Mouse (Mus musculus) gastrocnemius, adult 8-10 months (tissue): Measurements from ENCODE around the gene Vamp1. TPM values are rescaled to one million over a fixed set of nuclear protein-coding genes. Genes with fewer than 3 reads are reported as not detected.
A peak's percentile ranks its signal among the peaks of the same experiment; 100 is the strongest.
"Not testable (repeated sequence)": the region's sequence is repeated elsewhere in the genome, so short reads cannot be mapped to it uniquely, and the experiment has no call there.

Experiments used
- DNase-seq, 2 experiments: peaks; one replicate each; pipeline ENCODE4 v3.0.0; 2022; ENCODE audit warnings: low spot score in 2 of 2
- total RNA-seq, 4 experiments: library from RNA; stranded (reverse); gene quantifications; 2 replicates each; pipeline ENCODE4 v1.2.4; 2022

Vamp1 gene
- total RNA-seq, 4 experiments from 2014 or later: 15.1 to 16.8 (median 15.5) TPM

DNA sequence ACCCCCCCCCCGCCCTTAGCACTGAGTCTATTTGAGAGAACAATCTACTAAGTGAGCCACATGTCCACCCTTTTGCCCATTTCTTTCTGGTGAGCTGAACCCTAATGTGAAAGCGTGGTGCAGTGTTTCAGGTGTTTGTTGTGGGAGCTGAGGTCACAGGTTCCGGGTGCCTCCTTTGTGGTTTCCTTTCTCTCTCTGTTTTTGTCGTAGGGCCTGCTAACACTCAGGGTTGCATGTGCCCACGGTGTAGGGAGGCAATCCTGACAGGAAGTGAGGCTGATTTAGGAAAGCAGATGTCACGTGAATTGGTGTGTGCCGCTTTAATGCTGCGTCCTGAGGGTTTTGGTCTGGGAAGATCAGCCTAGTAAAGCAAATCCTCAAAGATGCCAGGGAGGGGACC, 26.2 kb downstream of the Vamp1 start:
- no peak for DNase-seq

DNA sequence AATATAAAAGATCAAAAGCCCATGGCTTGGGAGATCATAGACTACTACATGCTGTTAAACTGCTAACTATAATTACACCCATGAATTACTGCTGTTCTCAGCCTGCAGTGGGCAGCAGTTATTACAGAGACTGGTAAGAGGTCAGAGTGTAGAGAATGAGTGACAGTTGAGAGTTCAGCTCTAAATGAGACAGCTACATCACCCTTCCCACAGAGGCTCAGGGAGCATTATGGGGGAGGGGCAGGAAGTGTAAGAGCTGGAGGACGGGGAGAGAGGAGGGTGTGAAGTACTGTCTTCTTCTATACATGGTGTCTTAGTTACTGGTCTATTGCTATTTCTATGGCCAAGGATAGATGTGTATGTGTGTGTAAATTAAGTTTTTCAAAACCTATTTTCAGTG, 29.2 kb downstream of the Vamp1 start:
- DNase-seq: no peak

DNA sequence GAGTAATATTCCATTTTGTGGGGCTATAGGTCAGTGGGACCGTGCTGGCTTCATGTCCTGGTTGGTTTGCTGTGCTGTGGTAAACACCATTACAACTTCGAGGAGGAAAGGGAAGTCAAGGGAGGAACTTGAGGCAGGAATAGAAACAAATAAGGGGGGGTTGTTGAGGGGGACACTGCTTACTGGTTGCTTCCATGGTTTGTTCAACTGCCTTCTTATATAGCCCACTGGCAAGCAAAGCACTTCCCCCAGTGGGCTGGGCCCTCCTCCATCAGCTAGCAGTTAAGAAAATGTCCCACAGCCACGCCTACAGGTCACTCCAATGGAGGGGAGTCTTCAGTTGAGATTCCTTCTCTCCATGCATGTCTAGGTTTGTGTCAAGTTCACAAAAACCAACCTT, 36.9 kb downstream of the Vamp1 start:
- DNase-seq: no peak

DNA sequence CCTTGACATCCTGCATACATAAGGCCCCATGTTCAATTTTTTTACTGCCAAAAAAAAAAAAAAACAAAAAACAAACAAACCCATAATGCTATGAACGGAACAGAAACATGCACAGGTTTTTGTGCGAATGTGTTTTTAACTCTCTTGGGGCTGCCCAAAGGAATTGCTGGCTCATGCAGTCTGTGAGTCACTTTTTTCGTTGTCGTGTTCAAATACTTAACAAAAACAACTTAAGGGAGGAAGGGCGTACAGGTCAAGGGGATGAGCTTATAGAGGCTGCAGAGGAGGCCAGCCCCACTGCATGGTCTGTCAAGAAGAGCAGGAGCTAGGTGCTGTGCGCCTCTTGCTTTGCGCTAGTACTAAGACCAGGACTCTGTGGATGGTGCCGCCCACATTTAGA, 37.4 kb downstream of the Vamp1 start:
- no peak for DNase-seq

DNA sequence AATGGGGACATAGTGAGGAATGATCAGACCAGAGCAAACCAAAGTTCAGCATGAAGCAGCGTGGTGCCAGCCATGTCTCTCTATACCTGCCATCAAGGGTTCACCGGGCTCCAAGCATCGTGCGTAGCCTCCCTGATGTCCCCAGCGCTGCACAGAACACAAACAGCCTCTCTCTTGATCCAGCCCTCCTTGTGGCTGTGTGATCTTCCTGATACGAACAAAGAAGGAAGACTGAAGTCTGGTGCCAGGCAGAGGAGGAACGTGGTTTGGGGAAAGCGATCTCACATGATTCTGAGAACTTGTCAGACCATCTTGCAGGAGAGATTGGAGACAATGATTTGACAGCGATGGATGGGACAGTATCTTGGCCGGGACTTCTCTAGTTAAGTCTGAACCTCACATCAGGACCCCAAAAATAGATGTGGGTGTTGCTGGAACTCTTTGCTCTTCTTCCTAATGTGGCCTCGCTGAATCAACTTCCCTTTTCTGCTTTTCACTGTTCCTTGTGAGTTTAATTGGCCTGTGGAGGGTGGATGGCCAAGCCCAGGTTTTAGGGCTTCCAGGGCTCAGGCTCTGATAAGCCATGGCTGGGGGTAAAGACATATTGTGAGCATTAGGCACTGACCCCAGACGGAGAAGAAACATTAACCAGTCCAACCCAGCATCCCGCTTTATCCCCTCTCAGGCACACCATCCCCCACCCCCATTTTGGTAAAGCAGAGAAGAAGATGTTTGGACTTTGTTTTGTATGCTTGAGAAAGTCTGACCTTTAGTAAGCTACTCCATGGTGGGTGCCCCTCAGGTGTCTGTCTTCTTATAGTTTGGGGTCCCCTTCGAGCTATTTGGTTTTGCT, 38.7 kb downstream of the Vamp1 start:
- no peak for DNase-seq

DNA sequence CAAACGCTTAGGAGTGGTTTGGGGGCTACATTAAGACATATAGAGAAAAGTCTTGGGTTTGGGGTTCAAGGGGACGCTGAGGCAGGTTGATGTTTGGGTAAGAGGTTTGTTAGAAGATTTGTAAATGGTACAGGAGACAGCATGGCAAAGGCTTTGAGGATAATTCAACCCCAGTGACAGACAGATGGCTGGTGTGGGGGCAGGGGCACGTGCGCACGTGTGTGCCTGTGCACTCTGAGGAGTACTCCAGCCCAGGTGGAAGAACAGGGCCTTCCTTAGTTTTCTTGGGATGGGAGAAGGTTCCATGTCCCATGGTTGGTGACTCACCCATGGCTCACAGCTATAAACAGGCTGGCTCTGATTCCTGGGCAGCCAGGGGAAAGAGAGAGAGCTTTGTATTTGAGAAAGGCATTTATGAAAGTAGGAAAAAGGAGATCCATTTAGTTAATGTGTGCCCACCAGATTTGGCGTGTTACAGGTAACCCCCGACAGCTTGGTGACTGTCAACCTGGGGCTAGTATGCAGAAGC, 40.2 kb downstream of the Vamp1 start:
- DNase-seq: no peak

DNA sequence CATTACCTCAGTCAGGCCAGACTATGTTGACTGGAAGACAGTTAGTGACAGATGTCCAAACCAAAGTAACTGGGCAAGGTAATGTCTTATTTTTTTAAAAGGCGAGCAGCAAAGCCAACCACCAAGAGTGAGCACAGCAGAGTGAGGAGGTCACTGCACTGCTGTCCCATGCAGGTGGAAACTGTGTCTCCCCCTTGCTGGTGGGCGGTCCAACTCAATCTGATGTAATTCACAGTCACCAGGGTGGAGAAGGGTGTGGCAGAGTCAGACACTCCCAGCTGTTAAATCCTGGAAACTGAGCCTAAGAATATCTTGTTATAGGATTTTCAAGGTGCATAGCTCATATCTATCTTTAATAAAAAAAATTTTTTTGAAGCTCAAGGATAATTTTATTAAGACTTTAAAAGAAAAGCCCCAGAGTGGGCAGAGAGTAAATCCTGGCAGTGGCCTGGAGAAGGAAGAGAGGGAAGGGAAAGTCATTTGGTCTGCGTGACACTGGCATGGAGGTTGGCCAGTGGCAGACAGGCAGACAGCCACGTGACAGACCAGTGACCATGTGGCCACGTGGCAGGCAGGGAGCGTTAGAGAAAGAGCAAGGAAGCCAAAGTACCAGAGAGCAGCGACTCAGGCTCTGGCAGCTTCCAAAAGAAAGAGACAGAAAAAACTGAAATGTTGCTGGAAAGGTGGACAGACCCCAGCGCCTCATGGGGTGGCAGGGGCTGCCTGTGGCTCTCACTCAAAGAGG, 41.0 kb downstream of the Vamp1 start:
- DNase-seq: peak in 1 of 2 experiments; percentile 28

DNA sequence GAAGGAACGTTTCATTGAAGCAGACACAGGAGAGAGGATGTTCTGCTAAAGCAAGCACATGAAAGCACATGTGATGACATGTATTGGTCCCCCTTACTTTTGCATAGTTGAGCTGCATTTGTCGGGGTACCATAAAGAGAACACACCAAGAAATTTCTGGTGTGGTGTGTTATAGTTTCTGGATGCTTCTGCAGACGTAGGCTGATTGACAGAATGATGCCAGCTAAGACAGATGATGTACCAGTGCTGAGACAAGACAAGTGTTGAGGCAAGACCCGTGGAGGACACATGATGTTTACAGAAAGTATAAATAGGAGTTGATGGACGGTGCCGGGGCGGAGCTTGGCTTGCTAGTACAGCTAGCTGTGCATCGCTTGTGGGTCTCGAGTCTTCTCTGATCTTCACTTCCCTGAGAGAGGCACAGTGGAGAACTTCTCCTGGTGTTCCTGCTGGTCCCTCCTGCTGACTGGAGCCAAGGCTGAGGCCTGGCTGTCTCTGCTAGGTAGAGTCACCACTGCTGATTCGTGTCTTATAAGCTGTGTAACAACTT, 44.7 kb downstream of the Vamp1 start:
- DNase-seq: no peak

DNA sequence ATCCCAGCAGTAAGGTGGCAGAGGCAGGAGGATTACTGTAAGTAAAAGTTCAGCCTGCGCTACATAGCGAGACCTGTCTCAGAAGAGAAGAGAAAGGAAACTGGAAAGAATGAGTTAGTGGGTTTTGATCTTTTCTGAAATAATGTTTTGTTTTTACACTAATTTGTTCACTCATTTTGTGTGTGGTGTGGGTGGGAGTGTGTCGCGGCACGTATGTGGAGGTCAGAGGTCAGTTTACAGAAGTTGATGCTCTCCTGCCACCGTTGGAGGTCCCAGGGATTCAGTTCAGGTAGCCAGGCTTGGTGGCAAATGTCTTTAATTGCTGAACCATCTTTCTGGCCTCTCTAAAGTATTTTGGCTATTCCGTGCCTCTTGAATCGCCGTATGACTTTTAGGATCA, 48.9 kb downstream of the Vamp1 start:
- DNase-seq: no peak

DNA sequence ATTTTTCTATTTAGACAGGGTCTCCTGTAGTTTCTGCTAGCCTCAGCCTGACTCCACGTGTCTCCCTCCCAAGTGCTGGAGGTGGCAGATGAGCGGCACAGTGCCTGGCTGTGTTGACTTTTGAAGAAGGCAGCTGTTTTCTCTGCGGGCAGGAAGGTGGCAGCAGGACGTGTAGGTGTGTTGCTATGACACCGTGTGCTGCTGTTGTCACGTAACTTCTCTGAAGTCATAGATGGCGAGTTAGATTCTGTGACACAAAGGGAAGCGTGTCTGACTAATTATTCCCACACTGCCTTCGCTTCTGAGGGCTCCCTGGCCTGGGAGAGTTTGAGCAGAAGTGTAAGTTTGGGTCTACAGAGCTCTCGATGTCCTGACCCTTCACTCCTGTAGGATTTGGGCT, 49.9 kb downstream of the Vamp1 start:
- no peak for DNase-seq

DNA sequence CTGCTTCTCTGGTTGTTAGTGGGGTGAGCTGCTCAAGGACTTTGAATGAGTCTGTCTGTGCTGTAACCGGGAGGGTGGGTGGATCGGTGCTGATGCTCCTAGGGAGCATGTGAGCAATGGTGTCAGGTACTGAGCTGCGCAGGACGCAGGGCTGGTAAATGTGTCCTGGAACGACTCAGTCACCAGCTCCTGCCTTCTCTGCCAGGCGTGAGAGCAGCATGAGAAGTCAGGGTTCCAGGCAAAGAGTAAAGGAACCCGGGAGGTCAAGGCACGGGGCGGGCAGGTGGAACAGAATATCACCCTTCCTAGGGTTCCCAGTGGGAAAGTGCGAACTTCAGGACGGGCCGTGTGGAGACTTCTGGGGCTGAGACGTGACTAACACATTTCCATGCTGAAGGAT, 50.7 kb downstream of the Vamp1 start:
- DNase-seq: no peak

DNA sequence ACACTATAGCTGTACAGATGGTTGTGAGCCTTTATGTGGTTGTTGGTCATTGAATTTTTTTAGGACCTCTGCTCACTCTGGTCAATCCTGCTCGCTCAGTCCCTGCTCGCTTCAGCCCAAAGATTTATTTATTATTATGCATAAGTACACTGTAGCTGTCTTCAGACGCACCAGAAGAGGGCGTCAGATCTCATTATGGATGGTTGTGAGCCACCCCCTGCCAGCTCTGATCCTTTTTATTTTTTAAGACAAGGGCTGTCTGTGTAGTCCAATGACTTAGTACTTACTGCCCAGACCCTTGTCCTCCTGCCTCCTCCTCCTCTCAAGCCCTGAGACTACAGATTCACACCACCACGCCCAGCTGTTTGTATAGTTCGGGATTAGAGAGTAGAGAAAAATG, 51.2 kb downstream of the Vamp1 start:
- DNase-seq: not testable (repeated sequence)

DNA sequence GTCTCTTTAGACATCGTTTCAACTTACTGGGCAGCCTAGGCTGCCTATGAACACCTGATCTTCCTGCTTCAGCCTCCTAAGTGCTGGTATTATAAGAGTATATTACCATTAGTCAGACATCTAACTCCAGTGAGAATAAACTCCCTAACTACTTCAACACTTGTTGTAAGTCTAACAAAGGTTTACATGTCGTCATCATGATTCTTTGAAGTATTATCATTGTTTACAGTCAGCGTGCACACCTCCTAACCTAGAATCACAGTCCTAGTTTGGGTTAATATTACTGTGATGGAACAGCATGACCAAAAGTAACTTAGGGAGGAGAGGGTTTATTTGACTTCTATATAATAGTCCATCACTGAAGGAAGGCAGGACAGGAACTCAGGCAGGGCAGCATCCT, 52.1 kb downstream of the Vamp1 start:
- no peak for DNase-seq

DNA sequence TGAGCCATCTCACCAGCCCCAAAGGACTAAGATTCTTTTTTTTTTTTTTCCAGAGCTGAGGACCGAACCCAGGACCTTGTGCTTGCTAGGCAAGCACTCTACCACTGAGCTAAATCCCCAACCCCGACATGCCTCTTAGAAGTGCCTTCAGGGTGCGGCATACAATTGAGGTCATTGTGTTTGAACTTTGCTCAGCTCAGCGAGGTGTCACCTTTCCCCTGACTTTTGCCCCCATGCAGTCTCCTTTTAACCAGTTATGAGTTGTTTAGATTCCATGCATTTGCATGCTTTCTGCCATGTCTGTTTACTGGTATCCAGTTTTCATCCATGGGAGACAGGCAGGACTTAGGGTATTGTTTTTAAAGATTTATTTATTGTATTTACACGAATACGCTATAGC, 53.4 kb downstream of the Vamp1 start:
- no peak for DNase-seq

DNA sequence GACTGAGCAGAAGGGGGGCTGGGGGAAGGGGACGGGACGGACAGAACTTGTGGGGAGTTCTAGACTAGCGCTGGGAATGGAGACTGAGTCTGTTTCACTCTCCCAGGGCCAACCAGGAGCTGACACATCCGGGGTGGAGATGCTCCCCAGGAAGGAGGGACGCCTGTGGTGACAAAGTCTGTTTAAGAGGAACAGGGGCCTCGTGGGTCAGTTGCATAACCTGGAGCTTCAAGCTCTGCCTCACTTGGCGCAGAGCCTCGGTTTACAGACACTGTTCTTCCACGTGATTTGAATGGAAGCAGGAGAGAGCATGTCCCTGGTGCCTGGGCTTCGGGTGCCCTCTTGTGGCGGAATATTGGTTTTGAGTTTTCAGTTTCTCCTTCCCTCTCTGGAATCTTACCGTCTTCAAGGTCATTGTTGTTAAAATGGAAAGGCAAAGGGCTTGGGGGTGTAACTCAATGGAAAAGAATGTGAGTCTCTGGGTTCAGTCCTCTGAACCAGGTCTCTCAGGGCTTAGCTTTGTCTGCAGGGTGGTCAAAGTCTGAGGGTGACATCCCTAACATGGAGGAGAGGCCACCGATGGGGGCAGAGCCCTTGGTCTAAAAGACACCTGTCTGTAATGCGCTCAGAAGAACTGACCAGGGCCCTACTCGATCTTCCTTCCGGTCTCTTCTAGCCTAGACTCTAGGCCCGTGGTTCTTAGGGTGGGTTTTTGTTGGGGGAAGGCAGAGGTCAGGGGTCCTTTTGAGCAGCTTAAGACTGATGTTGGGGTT, 56.3 kb downstream of the Vamp1 start:
- peak; percentile 85 to 93 for DNase-seq

DNA sequence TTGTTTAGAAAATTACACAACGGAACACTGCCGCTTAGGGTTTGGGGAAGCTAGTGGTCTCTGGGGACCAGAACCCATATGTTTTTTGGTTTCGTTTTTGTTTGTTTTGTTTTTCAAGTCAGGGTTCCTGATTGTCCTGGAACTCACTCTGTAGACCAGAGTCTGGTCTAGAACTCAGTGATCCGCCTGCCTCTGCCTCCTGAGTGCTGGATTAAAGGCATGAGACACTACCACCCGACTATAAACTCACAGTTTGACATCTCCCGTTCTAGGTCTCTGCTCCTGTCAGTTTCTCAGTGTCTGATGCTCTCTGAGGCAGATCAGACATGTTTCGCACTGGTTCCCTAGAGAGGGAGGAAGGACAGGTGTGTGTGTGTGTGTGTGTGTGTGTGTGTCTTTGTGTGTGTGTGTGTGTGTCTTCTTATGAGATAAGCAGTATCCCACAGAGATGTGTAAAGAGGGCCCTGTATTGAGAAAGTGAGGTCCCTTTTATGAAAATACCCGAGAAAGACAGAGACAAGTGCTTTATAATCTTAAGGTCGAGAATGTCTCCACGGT, 57.0 kb downstream of the Vamp1 start:
- no peak for DNase-seq

DNA sequence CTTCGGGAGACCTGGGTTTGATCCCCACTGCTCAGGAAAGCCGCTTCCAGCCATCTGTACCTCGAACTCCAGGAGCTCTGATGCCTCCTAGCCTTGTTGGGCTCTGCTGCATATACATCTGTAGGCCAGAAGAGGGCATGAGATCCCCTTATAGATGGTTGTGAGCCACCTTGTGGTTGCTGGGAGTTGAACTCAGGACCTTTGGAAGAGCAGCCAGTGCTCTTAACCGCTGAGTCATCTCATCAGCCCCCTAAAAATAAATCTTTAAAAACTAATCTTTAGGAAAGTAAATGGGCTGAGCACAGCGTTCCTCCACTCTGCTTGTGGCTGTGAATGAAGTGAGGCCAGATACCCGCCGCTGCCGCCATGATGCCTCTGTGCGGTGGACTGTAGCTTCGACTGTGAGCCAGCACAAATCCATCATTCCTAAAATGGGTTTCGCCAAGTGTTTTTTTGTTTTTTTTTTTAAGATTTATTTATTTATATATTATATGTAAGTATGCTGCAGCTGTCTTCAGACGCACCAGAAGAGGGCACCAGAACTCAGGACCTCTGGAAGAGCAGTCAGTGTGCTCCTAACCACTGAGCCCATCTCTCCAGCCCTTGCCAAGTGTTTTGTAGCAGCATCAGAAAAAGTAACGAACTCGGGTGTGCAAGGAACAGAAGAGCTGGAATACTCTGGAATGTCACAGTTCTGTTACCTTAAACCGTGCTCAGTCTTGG, 59.7 kb downstream of the Vamp1 start:
- no peak for DNase-seq

DNA sequence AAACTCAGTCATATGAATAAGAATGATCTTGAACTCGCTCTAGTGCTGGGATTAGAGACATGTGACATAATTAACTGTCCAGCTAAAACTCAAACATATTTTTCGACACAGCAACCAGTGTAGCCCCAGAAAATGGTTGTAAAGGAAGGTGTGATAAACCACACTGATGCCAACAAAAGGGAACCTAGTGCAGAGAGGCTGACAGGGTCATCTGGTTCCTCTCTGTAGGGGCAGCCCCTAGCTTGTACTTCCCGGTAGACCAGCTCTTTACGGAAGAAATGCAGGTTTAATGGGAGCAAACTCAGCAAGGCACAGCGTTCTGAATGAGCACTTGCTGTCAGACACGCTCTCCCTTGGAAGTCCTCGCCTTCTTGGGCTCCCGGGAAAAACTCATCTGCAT, 64.4 kb downstream of the Vamp1 start:
- no peak for DNase-seq

DNA sequence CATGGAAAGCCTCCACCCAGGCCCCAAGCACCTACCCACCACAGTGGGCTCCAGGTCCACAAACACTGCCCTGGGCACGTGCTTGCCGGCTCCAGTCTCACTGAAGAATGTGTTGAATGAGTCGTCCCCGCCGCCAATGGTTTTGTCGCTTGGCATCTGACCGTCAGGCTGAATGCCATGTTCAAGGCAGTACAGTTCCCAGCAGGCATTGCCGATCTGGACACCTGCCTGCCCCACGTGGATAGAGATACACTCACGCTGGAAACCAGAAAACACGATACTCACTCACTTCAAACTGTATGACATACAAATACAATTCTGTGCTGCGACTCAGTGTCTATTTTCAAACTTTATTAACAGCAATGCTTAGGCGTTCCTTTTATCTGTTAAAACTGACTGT, 67.4 kb downstream of the Vamp1 start:
- DNase-seq: not testable (repeated sequence)

DNA sequence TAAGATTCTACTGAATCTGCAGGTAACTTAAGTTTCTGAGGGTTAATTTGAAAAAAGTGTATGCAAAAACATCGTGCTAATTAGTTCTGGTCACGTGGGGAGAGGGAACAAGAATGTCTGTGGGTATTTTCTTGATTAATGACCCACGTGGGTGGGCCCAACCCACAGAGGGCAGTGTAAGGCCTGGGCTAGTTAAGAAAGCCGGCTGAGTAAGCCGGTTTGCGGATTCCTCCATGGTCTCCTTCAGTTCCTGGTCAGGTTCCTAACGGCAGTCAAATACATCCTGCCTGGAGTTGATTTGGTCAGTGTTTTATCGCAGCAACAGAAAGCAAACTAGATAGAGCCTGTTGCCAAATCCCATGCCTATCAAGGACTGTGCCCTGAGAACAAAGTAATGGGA, 68.9 kb downstream of the Vamp1 start:
- DNase-seq: no peak

DNA sequence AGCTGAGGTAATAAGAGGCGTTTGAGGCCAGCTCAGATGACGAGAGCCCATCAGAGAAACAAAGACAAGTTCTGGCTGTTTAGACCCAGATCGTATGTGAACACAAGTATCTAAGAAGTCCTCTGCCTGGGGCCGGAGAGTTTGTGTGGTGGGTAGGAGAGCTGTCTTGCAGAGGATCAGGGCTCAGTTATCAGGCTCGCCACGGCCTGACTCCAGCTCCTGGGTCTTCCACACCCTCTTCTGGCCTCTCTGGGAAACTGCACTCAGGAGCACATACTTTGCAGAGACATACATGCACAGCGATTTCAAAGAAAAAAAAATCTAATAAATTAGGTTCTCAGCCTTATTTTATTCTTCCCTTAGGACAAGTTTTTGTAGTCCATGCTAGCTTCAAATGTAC, 69.4 kb downstream of the Vamp1 start:
- no peak for DNase-seq
